In the genomic region with DNA sequence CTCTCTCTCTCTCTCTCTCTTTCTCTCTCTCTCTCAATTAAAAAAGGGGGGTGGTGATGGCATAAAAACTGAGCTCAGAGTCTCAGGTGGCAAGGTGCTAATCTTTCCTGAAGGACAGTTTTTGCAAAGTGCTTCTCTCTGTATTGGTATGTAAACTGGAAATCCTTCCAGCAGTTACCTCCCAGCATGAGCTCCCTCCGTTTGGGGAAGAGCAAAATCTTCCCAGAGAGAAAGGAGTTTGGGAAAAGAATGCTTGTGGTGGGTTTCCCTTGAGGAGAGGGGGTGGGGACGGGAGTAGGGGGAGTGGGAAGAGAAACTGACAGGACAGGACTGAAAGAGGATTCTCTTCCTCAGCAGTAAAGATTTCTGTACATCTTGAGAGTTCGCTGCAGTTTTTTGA, we compare ENCODE assay signal across 11 mouse cellular contexts. TPM values are rescaled to one million over a fixed set of nuclear protein-coding genes. Genes with fewer than 3 reads are reported as not detected.
DNase-seq lines count a peak whose midpoint lies in the region; ATAC-seq and TF ChIP-seq lines count a peak whose summit lies in the region.
"Had no signal": no experiment of that assay in that cellular context is flagged by ENCODE, and none has a peak within 500 bp of the region (broad histone marks: within the 10 kb centered on the region; RNA-seq: fewer than 3 reads in every experiment).

No protein-coding gene starts in this region.

- H3K27ac ChIP-seq in lung, embryonic 14.5 days (ENCODE audit: low read depth): no peak overlapping the region
- H3K27ac ChIP-seq in forebrain, embryonic 11.5 days (ENCODE audit: low read depth, low read length): no peak overlapping the region
- H3K27ac ChIP-seq in intestine, postnatal 0 days (ENCODE audit: low read depth, low read length): no peak overlapping the region
- peak overlapping the region; percentile 72; the same call in 1 of the 2 replicates for H3K27ac ChIP-seq in neural tube, embryonic 15.5 days (replicated peaks)
- H3K27ac ChIP-seq: liver, embryonic 15.5 days had no signal

- H3K4me2 ChIP-seq in lung, embryonic 14.5 days: peak overlapping the region; percentile 52
- H3K4me2 ChIP-seq in forebrain, embryonic 11.5 days (ENCODE audit: low read depth, low read length, severe bottlenecking): peak overlapping the region; percentile 52; the same call in 1 of the 2 replicates
- H3K4me2 ChIP-seq in intestine, postnatal 0 days (replicated peaks; ENCODE audit: low read depth): peak overlapping the region; percentile 55
- peak overlapping the region; percentile 56 for H3K4me2 ChIP-seq in neural tube, embryonic 15.5 days
- H3K4me2 ChIP-seq: liver, embryonic 15.5 days had no signal

- DNase-seq in lung, embryonic 14.5 days: no peak
- no peak for DNase-seq in lung, postnatal 25 days (ENCODE audit: low spot score)
- no peak for DNase-seq in forebrain, embryonic 11.5 days (ENCODE audit: low spot score)
- no peak for DNase-seq in layer of hippocampus, postnatal 10 days (ENCODE audit: low spot score in 2 of 2)
- DNase-seq in ovary, postnatal 36 days (ENCODE audit: low spot score): no peak
- DNase-seq in spleen, postnatal 4 days (ENCODE audit: low spot score in 2 of 2): no peak
- DNase-seq: thymus, postnatal 4 days had no signal

- no peaks in the 10 kb centered on the region for H3K4me1 ChIP-seq in lung, embryonic 14.5 days (ENCODE audit: insufficient read depth)
- no peaks in the 10 kb centered on the region for H3K4me1 ChIP-seq in forebrain, embryonic 11.5 days (replicated peaks; ENCODE audit: control insufficient read depth, insufficient read depth, low read length)
- no peaks in the 10 kb centered on the region for H3K4me1 ChIP-seq in intestine, postnatal 0 days (replicated peaks; ENCODE audit: control insufficient read depth, insufficient read depth, low read length)
- H3K4me1 ChIP-seq in neural tube, embryonic 15.5 days: no peaks in the 10 kb centered on the region
- H3K4me1 ChIP-seq: liver, embryonic 15.5 days had no signal

- ATAC-seq in lung, embryonic 14.5 days (ENCODE audit: insufficient read depth): no peak
- ATAC-seq in forebrain, embryonic 11.5 days (replicated peaks; ENCODE audit: low FRiP score): 0 out of 2 replicates have a peak, but pooled peaks have one; percentile 10
- ATAC-seq in intestine, postnatal 0 days: no peak
- ATAC-seq in neural tube, embryonic 15.5 days (ENCODE audit: low FRiP score): no peak

- no peak overlapping the region for H3K9ac ChIP-seq in lung, embryonic 14.5 days
- no peak overlapping the region for H3K9ac ChIP-seq in forebrain, embryonic 11.5 days (ENCODE audit: low read length)
- no peak overlapping the region for H3K9ac ChIP-seq in intestine, postnatal 0 days (ENCODE audit: low read depth, low read length)
- H3K9ac ChIP-seq in neural tube, embryonic 15.5 days (replicated peaks): 0 out of 2 replicates have a peak overlapping the region, but pooled peaks have one; percentile 26
- H3K9ac ChIP-seq: liver, embryonic 15.5 days had no signal

- H3K4me3 ChIP-seq in lung, embryonic 14.5 days (ENCODE audit: low read depth, low read length): no peak overlapping the region
- no peak overlapping the region for H3K4me3 ChIP-seq in forebrain, embryonic 11.5 days (ENCODE audit: low read depth, low read length)
- peak overlapping the region; percentile 29; the same call in 1 of the 2 replicates for H3K4me3 ChIP-seq in intestine, postnatal 0 days (ENCODE audit: low read depth, low read length)
- peak overlapping the region; percentile 44 for H3K4me3 ChIP-seq in neural tube, embryonic 15.5 days (replicated peaks)
- H3K4me3 ChIP-seq: liver, embryonic 15.5 days had no signal

- no peaks in the 10 kb centered on the region for H3K36me3 ChIP-seq in lung, embryonic 14.5 days (ENCODE audit: insufficient read depth)
- H3K36me3 ChIP-seq in forebrain, embryonic 11.5 days (ENCODE audit: control insufficient read depth, insufficient read depth, low read length): no peaks in the 10 kb centered on the region
- H3K36me3 ChIP-seq in intestine, postnatal 0 days (ENCODE audit: control insufficient read depth, insufficient read depth): no peaks in the 10 kb centered on the region
- H3K36me3 ChIP-seq in neural tube, embryonic 15.5 days: no peaks in the 10 kb centered on the region
- H3K36me3 ChIP-seq: liver, embryonic 15.5 days had no signal

- H3K9me3 ChIP-seq in lung, embryonic 14.5 days (ENCODE audit: low read depth, low read length): no peaks in the 10 kb centered on the region
- H3K9me3 ChIP-seq in forebrain, embryonic 11.5 days (ENCODE audit: control insufficient read depth, low read length): no peaks in the 10 kb centered on the region
- no peaks in the 10 kb centered on the region for H3K9me3 ChIP-seq in intestine, postnatal 0 days (ENCODE audit: control insufficient read depth)
- H3K9me3 ChIP-seq in neural tube, embryonic 15.5 days (replicated peaks): no peaks in the 10 kb centered on the region
- H3K9me3 ChIP-seq: liver, embryonic 15.5 days had no signal

- WGBS in lung, embryonic 14.5 days: 4% methylated on average over 3 of the region's 3 CpGs
- 10% methylated on average over 3 of the region's 3 CpGs for WGBS in forebrain, embryonic 11.5 days
- 19% methylated on average over 3 of the region's 3 CpGs for WGBS in intestine, postnatal 0 days
- WGBS in neural tube, embryonic 15.5 days: 11% methylated on average over 3 of the region's 3 CpGs

- no peak for TF ChIP-seq CTCF in lung, embryonic 14.5 days (IDR thresholded peaks at IDR 0.05; ENCODE audit: low read depth)
- TF ChIP-seq CTCF in intestine, postnatal 0 days (IDR thresholded peaks at IDR 0.05; ENCODE audit: low read depth): no peak

- H3K27me3 ChIP-seq in lung, embryonic 14.5 days (ENCODE audit: insufficient read depth, low read length): no peaks in the 10 kb centered on the region
- no peaks in the 10 kb centered on the region for H3K27me3 ChIP-seq in forebrain, embryonic 11.5 days (ENCODE audit: control insufficient read depth, insufficient read depth, low read length)
- H3K27me3 ChIP-seq in intestine, postnatal 0 days (replicated peaks; ENCODE audit: control insufficient read depth, insufficient read depth, low read length): no peaks in the 10 kb centered on the region
- no peaks in the 10 kb centered on the region for H3K27me3 ChIP-seq in neural tube, embryonic 15.5 days (replicated peaks)
- H3K27me3 ChIP-seq: liver, embryonic 15.5 days had no signal

RNA-seq across cellular contexts. Expression of a gene that starts 0.9 kb away (rescaled TPM):
- polyA plus RNA-seq in lung, embryonic 14.5 days (2014; fragmentation: Nextera tagmentation; extraction: Ambion mirVana): 0.18 and 0.28 TPM in 2 replicates
- polyA plus RNA-seq in forebrain, embryonic 11.5 days (2014; fragmentation: Nextera tagmentation; extraction: Ambion mirVana): 0.41 and 0.53 TPM in 2 replicates
- 0.21 and 0.27 TPM in 2 replicates for polyA plus RNA-seq in intestine, postnatal 0 days (2015; fragmentation: Nextera tagmentation; extraction: Ambion mirVana)
- polyA plus RNA-seq in neural tube, embryonic 15.5 days (2015; fragmentation: Nextera tagmentation; extraction: Ambion mirVana): 4.5 and 5.8 TPM in 2 replicates
- 10 to 100 TPM; 15.5 to 19.0 TPM for total RNA-seq in layer of hippocampus, postnatal 10 days (2021)
- total RNA-seq: ES-E14 had no signal
- polyA plus RNA-seq: liver, embryonic 15.5 days had no signal

Comparison
In these comparisons a context has a peak if more than half of its experiments do, and no peak if none do; other contexts are left out.
1. H3K4me3 ChIP-seq: peak in intestine, postnatal 0 days (single experiment) and neural tube, embryonic 15.5 days (single experiment); none in lung, embryonic 14.5 days (single experiment) and forebrain, embryonic 11.5 days (single experiment).
2. Peak in every context shown above with its lines, with median percentiles within 50 percentile points of each other: H3K4me2 ChIP-seq.